ENCODE assay signal across 7 mouse cellular contexts in genomic region chr5:121452026-121452869, GRCm38 (mm10). TPM values are rescaled to one million over a fixed set of nuclear protein-coding genes. Genes with fewer than 3 reads are reported as not detected.
DNase-seq lines count a peak whose midpoint lies in the region; ATAC-seq and TF ChIP-seq lines count a peak whose summit lies in the region.

Gene Erp29 (minus strand): TSS chr5:121452506.

- H3K4me3 ChIP-seq in intestine, postnatal 0 days (ENCODE audit: low read depth, low read length): peak within 1 kb of the TSS; percentile 89
- peak within 1 kb of the TSS; percentile 84 for H3K4me3 ChIP-seq in midbrain, embryonic 12.5 days
- peak within 1 kb of the TSS; percentile 87 for H3K4me3 ChIP-seq in small intestine, adult 2 months (ENCODE audit: low read depth, low read length)

- peaks cover 18% of the 10 kb centered on the region for H3K4me1 ChIP-seq in intestine, postnatal 0 days (replicated peaks; ENCODE audit: control insufficient read depth, insufficient read depth, low read length)
- H3K4me1 ChIP-seq in midbrain, embryonic 12.5 days: peaks cover 22% of the 10 kb centered on the region
- peaks cover 24% of the 10 kb centered on the region for H3K4me1 ChIP-seq in small intestine, adult 2 months (ENCODE audit: control insufficient read depth, insufficient read depth, insufficient read length, low read length)

- intact Hi-C loops in left cerebral cortex, postnatal 4 days (cut with DNase I): no loop called here

- TF ChIP-seq POLR2A in small intestine, adult 2 months (IDR thresholded peaks at IDR 0.05; ENCODE audit: low read depth, low read length): peak; percentile 58

- ATAC-seq in intestine, postnatal 0 days: peak; percentile 86
- peak; percentile 90 for ATAC-seq in midbrain, embryonic 12.5 days (ENCODE audit: low FRiP score, low read depth)

- peak within 1 kb of the TSS; percentile 95 for H3K9ac ChIP-seq in intestine, postnatal 0 days (ENCODE audit: low read depth, low read length)
- H3K9ac ChIP-seq in midbrain, embryonic 12.5 days (replicated peaks): peak within 1 kb of the TSS; percentile 93

- WGBS in intestine, postnatal 0 days: 1% methylated on average over 70 of the region's 97 CpGs
- WGBS in midbrain, embryonic 12.5 days: under 1% methylated on average over 66 of the region's 97 CpGs
- WGBS in small intestine, adult 2 months: under 1% methylated on average over 97 of the region's 97 CpGs

- peaks cover 11% of the 10 kb centered on the region; the same call in 1 of the 2 replicates for H3K36me3 ChIP-seq in intestine, postnatal 0 days (ENCODE audit: control insufficient read depth, insufficient read depth)
- peaks cover 25% of the 10 kb centered on the region for H3K36me3 ChIP-seq in midbrain, embryonic 12.5 days
- peaks cover 6% of the 10 kb centered on the region for H3K36me3 ChIP-seq in small intestine, adult 2 months (ENCODE audit: control insufficient read depth, insufficient read depth, low read length)

- DNase-seq in adrenal gland, adult 8-10 months: peak; percentile 97
- peak; percentile 99 for DNase-seq in embryo, embryonic 9.5 days (ENCODE audit: extremely low spot score)
- DNase-seq in gonadal fat pad, adult 2 months (ENCODE audit: low read depth): no peak
- peak; percentile 99 for DNase-seq in left cerebral cortex, postnatal 4 days

- H3K27ac ChIP-seq in intestine, postnatal 0 days (ENCODE audit: low read depth, low read length): peak within 1 kb of the TSS; percentile 98
- H3K27ac ChIP-seq in midbrain, embryonic 12.5 days (replicated peaks): peak within 1 kb of the TSS; percentile 92
- peak within 1 kb of the TSS; percentile 87 for H3K27ac ChIP-seq in small intestine, adult 2 months (ENCODE audit: insufficient read depth, low read depth, low read length)

- TF ChIP-seq CTCF in intestine, postnatal 0 days (IDR thresholded peaks at IDR 0.05; ENCODE audit: low read depth): peak; percentile 56
- no peak for TF ChIP-seq CTCF in small intestine, adult 2 months (IDR thresholded peaks at IDR 0.05; ENCODE audit: extremely low read depth, insufficient read length, insufficient replicate concordance, low read depth, low read length)

- H3K9me3 ChIP-seq in intestine, postnatal 0 days (ENCODE audit: control insufficient read depth): no peaks in the 10 kb centered on the region
- H3K9me3 ChIP-seq in midbrain, embryonic 12.5 days: no peaks in the 10 kb centered on the region

- peak within 1 kb of the TSS; percentile 92 for H3K4me2 ChIP-seq in intestine, postnatal 0 days (replicated peaks; ENCODE audit: low read depth)
- H3K4me2 ChIP-seq in midbrain, embryonic 12.5 days (replicated peaks): peak within 1 kb of the TSS; percentile 85

- H3K27me3 ChIP-seq in intestine, postnatal 0 days (replicated peaks; ENCODE audit: control insufficient read depth, insufficient read depth, low read length): no peaks in the 10 kb centered on the region
- no peaks in the 10 kb centered on the region for H3K27me3 ChIP-seq in midbrain, embryonic 12.5 days
- H3K27me3 ChIP-seq in small intestine, adult 2 months (ENCODE audit: control insufficient read depth, insufficient read depth, low read length): no peaks in the 10 kb centered on the region

RNA-seq across cellular contexts. Expression of gene Erp29, which starts in this region (rescaled TPM):
- 100 to 1,000 TPM; 105 to 121 (median 115) TPM for total RNA-seq in adrenal gland, adult 8-10 months (2022)
- 65.3 and 66.6 TPM in 2 replicates for polyA plus RNA-seq in gonadal fat pad, adult 2 months (2012; rRNA removed)
- polyA plus RNA-seq in intestine, postnatal 0 days (2015; fragmentation: Nextera tagmentation; extraction: Ambion mirVana): 164 and 175 TPM in 2 replicates
- 100 to 1,000 TPM; 159 to 164 TPM for total RNA-seq in left cerebral cortex, postnatal 4 days (2021)
- 130 and 137 TPM in 2 replicates for polyA plus RNA-seq in midbrain, embryonic 12.5 days (2016; fragmentation: Nextera tagmentation; extraction: Ambion mirVana)
- 24.5 and 35.6 TPM in 2 replicates for polyA plus RNA-seq in small intestine, adult 2 months (2012; rRNA removed)
